Mouse (Mus musculus): Measurements from ENCODE around the gene Calm3. TPM values are rescaled to one million over a fixed set of nuclear protein-coding genes. Genes with fewer than 3 reads are reported as not detected.

Gene Calm3
- total RNA-seq, 2 experiments from 2014 or later, result 232 to 251 TPM

GRCm38 (mm10) chr7:16915461-16916340 lies 8.2 kb downstream of the Calm3 start:
- DNase-seq, result no peak

- DNase-seq, result no peak
These were observed 9.2 kb downstream of the Calm3 start for GRCm38 (mm10) chr7:16914453-16915343.

GRCm38 (mm10) chr7:16913806-16914452 lies 10.0 kb downstream of the Calm3 start:
- peak; percentile 71 to 80 for DNase-seq

- DNase-seq, result no peak
These were observed 11.6 kb downstream of the Calm3 start for GRCm38 (mm10) chr7:16912360-16912759.

GRCm38 (mm10) chr7:16911904-16912303 lies 12.0 kb downstream of the Calm3 start:
- DNase-seq, result no peak

GRCm38 (mm10) chr7:16909909-16910308 lies 14.0 kb downstream of the Calm3 start:
- no peak for DNase-seq

- no peak for DNase-seq
These were observed 15.1 kb downstream of the Calm3 start for GRCm38 (mm10) chr7:16908859-16909258.

GRCm38 (mm10) chr7:16908367-16908766 lies 15.5 kb downstream of the Calm3 start:
- DNase-seq, result no peak

GRCm38 (mm10) chr7:16907842-16908241 lies 16.1 kb downstream of the Calm3 start:
- no peak for DNase-seq

- DNase-seq, result no peak
These were observed 16.9 kb downstream of the Calm3 start for GRCm38 (mm10) chr7:16906889-16907559.

- no peak for DNase-seq
These were observed 17.6 kb downstream of the Calm3 start, which contains the start of gene Ptgir for GRCm38 (mm10) chr7:16906281-16906680. Gene Ptgir, plus strand, starts transcription at chr7:16906490.

- DNase-seq, result peak; percentile 57 to 71
These were observed 18.4 kb downstream of the Calm3 start for GRCm38 (mm10) chr7:16905491-16906021.

GRCm38 (mm10) chr7:16904120-16904675 lies 19.7 kb downstream of the Calm3 start:
- DNase-seq, result no peak

GRCm38 (mm10) chr7:16903439-16903955 lies 20.4 kb downstream of the Calm3 start:
- DNase-seq, result no peak

GRCm38 (mm10) chr7:16900526-16900925 lies 23.4 kb downstream of the Calm3 start:
- DNase-seq, result no peak

GRCm38 (mm10) chr7:16895511-16895910 lies 28.4 kb downstream of the Calm3 start:
- DNase-seq, result no peak

- peak; percentile 81 to 85 for DNase-seq
These were observed 28.9 kb downstream of the Calm3 start for GRCm38 (mm10) chr7:16895000-16895399.

GRCm38 (mm10) chr7:16894279-16894678 lies 29.6 kb downstream of the Calm3 start:
- no peak for DNase-seq

GRCm38 (mm10) chr7:16893612-16894011 lies 30.3 kb downstream of the Calm3 start:
- DNase-seq, result no peak

- DNase-seq, result no peak
These were observed 31.6 kb downstream of the Calm3 start for GRCm38 (mm10) chr7:16892352-16892730.

Data from adrenal gland, postnatal 36 days (tissue).